Mouse (Mus musculus): ENCODE measurements around the gene Ikzf1.

Ikzf1 gene

DNA sequence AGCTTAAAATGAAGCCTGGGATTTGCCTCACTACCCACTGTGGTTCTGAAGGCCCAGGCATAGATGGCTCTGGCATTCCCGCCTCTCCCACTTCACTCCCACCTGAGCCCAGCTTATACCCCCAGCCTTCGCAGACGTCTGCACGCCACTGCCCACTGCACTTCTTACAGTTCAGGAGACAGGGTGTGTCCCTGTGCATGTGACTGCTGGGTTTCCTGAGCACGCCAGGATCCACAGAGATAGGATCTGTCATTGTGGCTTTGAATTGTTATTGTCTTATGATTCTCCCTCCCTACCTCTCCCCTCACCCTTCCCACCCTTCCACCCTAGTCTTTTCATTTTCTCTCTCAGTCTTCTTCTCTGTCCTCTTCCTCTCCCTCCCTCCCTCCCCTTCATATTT lies 34.9 kb downstream of the Ikzf1 start:
- DNase-seq (ENCODE audit: low read depth), result peak; percentile 70

GRCm38 (mm10) chr11:11725252-11725875 lies 40.6 kb downstream of the Ikzf1 start:
- no peak for DNase-seq (ENCODE audit: low read depth)

GRCm38 (mm10) chr11:11725876-11726525 lies 41.2 kb downstream of the Ikzf1 start:
- DNase-seq (ENCODE audit: low read depth), result peak; percentile 93

GRCm38 (mm10) chr11:11726807-11727276 lies 42.0 kb downstream of the Ikzf1 start:
- DNase-seq (ENCODE audit: low read depth), result peak; percentile 60

DNA sequence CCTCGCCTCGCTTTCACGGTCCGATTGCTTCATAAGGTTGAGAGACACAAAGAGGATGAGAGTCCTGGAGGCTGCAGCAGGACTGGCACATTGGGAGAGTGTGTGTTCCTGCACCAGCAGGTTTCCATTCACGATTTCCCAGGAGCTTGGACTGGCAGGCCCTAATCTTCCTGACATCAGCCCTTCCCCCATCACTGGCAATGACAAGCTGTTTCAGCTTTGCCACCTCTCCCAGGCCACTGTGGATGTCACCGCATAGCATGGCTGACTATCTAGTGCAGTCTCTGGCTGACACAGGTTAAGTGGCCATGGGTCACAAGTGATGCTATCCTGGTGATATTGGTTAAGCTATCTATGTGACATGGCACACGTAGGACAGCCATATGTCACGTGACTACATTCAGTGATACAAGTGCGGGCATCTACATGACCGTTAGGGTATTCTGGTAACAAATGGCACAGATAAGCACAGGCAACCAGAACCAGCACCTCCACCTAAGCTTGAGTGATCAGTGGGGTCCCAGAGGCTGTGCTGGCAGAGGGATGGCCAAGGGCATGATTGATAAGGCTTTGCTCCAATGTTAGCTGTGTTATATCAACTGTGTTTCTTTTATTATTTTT lies 43.2 kb downstream of the Ikzf1 start:
- DNase-seq (ENCODE audit: low read depth), result peak; percentile 57

DNA sequence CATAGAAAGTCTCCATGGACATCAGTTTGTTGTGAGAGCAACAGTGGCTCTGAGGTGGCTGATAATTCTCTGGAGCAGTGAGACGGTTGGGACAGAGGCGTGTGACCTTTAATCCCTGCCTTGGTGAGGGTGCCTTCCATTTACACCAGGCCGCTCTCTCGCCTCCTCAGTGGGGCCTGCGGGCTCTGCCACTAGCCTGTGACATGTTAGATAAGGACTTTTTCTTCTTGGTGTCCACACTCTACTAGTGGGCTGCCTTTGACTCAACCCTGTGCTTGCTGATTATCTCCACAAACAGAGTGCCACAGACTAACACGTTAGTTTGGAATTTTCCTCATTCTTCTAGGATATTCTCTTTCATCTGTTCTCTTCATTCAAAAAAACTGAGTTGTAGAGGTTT lies 44.4 kb downstream of the Ikzf1 start:
- DNase-seq (ENCODE audit: low read depth), result no peak

DNA sequence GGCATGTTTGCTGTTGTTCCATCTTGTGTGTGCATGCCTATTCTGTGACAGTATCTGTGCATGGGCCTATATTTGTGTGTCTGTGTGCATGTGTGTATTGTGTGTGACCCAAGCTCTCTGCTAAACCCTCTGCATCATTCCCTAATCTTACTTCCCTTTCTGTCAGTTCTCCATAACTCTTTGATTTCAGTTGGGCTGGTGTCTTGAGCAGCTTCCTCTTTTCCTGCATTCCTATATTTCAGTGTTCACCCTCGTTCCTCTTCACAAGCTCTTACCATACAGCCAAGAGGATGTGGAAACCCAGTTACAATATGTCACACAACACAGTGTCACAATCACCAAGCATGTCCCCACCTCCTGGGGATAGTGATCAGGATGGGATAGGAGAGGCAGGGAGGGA lies 45.3 kb downstream of the Ikzf1 start:
- DNase-seq (ENCODE audit: low read depth), result no peak

DNA sequence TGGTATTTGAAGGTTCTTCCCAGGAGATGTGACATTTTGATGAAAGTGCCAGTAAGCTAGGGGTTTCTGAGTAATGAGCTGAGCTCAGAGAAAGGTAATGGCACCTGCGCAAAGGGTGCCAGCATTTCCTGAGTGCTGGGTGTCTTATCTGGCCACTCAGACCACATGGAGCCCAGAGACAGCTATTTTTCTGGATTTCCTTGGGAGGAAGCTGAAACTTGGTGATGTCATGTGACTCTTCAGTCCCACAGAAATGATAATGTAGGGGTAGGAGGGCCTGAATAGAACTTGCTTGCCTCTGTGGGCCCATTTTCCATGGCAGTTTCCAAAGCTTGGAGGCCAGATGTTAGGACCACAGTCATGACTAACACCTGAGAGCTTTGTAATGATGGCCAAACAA lies 46.9 kb downstream of the Ikzf1 start:
- DNase-seq (ENCODE audit: low read depth), result no peak

DNA sequence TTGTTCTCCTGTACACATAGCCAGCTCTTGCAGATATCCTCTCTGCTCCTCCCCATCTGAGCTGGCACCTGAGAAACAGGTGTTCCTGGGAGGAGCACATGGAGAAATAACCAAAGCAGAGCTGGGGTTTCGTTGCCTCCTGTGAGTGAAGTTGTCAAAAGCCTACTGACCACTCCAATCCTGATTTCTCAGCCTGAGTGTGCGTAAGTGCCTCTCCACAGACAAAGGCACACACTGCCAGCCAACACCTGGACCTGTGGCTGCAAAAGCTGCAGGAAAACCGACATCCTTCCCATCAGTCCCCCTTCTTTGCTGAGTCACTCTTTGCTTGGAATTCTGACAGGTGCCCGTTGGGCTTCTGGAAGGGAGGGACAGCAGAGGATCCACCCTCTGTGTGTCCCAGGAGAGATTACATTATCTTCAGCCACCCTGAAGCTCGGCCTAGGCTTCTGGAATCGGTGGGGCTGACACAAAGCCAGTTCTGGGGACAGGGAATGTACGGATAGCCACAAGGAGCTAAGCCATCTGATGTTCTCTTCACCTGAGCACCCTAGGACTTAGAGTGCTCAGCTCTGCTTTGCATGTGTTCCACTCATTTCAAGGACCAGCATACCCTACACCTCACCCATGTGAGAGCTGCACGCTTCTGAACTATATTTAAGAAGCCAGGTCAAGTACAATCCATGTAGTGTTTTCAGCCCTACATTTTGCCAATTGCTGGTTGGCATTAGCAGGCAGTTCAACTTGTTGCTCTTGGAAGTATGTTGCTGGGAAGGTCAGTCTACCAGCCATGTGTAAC lies 48.4 kb downstream of the Ikzf1 start:
- no peak for DNase-seq (ENCODE audit: low read depth)

- no peak for DNase-seq (ENCODE audit: low read depth)
Observed at GRCm38 (mm10) chr11:11735155-11735554, 50.4 kb downstream of the Ikzf1 start.

DNA sequence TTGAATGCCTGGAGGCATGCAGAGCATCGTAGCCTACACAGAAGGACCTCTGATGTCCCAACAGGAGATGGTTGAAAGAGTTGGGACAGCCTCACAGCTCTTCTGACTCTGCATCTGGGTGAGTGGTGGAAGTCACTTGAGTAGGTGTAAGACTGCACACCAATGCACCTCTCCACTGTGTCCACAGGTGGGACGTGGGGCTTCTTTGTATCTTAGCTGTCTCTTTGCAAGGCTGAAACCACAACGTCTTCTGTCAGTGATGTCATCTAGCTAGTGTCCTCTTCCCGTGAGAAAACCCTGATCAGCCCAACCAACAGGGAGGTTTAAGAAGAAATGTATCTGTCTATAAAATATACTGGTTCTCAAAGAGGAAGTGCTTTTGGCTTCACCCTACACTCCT lies 52.1 kb downstream of the Ikzf1 start:
- peak; percentile 77 for DNase-seq (ENCODE audit: low read depth)

GRCm38 (mm10) chr11:11737562-11737961 lies 52.8 kb downstream of the Ikzf1 start:
- no peak for DNase-seq (ENCODE audit: low read depth)

DNA sequence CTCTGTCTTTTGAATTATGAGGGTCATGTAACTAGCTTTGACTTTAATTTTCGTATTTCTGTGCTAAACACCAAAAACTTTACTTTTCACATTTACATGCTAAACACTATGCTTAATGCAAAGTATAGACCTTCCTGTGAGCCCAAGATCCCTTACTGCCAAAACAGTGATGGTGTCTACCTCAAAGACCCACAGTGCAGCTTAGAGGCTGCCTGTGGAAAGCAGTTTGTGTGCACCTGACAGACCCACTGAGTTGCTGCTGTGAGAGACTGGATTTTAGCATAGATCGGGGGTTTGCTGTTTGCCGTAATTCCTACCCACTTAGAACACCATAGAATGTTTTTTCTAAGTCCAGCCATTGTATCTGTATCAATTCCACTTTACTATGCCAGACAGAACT lies 54.3 kb downstream of the Ikzf1 start:
- DNase-seq (ENCODE audit: low read depth), result peak; percentile 57

DNA sequence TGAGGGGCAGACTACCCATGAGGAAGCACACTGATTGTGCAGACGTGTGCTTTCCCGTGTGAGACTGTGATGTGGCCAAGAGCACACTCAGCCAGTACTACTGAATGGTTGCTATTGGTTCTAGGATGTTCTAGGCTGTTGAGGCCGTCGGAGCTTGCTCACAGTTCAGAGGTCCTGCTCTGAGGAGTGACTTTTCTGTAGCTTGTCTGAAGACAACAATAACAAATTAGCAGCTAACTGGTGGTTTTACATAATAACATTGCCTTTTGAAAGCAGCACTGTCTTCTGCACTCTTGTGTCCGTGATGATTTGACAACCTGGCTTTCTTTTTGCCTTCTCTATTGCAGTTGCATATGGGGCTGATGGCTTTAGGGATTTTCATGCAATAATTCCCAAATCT lies 55.8 kb downstream of the Ikzf1 start:
- DNase-seq (ENCODE audit: low read depth), result peak; percentile 67

- peak; percentile 83 for DNase-seq (ENCODE audit: low read depth)
Observed at GRCm38 (mm10) chr11:11741574-11741973, 56.8 kb downstream of the Ikzf1 start.

DNA sequence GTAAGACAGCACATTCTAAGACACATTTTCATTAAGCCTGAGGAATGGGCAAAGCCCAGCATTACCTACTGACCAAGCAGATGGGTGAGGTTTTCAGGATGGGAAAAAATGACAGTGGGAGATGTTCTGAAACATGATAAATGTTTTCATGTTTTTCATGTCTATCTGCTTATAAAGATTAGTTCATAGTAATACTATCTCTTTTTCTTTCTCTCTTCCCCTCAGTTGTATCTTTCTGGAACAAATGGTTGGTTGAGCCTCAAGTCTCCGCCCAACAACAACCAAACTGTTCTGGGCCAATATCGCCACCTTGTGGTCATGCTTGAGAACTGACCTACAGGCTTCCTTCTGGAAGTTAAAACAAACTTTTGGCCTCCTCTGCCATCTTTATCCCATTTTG lies 57.8 kb downstream of the Ikzf1 start:
- peak; percentile 90 for DNase-seq (ENCODE audit: low read depth)

DNA sequence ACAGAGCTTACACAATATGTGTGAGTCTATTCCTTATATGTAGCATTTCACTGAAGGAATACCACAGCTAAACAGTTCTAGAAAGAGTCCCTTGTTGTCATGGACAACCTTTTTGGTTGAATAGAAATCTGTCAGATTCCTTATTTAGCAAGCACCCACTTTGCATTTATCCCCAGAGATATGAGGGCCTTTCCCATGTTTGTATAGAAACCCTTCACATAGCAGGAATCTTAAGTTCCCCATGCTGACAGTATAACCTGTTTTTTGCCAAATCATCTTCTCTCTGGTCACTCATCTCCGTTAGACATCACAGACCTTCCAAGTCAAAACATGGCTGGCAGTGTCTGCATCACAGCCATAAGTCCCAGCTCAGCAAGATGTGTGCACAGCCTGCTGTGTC lies 59.4 kb downstream of the Ikzf1 start:
- DNase-seq (ENCODE audit: low read depth), result no peak

- DNase-seq (ENCODE audit: low read depth), result peak; percentile 55
Observed at GRCm38 (mm10) chr11:11751091-11751490, 66.3 kb downstream of the Ikzf1 start.

- no peak for DNase-seq (ENCODE audit: low read depth)
Observed at GRCm38 (mm10) chr11:11752859-11753258, 68.1 kb downstream of the Ikzf1 start.

GRCm38 (mm10) chr11:11758121-11758520 lies 73.3 kb downstream of the Ikzf1 start:
- no peak for DNase-seq (ENCODE audit: low read depth)

DNA sequence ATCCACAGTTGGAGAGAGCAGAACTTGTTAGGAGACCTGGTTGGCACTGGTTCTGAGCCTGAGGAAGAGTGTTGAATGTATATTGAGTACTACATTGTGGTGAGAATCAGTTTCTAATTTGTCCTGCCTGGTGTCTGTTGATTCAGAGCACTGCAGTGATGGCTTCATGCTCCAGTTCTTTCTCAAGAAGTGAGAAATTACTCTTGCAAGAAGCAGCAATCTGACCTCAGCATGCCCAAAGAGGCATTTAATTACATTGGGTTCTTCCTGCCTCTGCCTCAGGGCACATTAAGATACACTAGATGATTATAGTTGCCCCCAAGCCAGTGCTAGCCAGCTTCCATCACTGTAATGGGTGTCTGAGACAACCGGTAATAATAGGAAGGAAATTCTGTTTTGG lies 74.1 kb downstream of the Ikzf1 start:
- no peak for DNase-seq (ENCODE audit: low read depth)

- DNase-seq (ENCODE audit: low read depth), result peak; percentile 53
Observed at GRCm38 (mm10) chr11:11763211-11763666, 78.4 kb downstream of the Ikzf1 start.

All from naive thymus-derived CD4-positive, alpha-beta T cell, adult 2 months (primary cell).